Mouse (Mus musculus): Measurements from ENCODE around the gene Prmt3. TPM values are rescaled to one million over a fixed set of nuclear protein-coding genes. Genes with fewer than 3 reads are reported as not detected.

The Prmt3 gene
- total and polyA plus RNA-seq, 3 experiments, result 27.3 to 47.9 (median 40.1) TPM

GRCm38 (mm10) chr7:49797171-49797570 lies 19.0 kb downstream of the Prmt3 start:
- DNase-seq, result no peak

- no peak for DNase-seq
These were observed 25.4 kb downstream of the Prmt3 start for GRCm38 (mm10) chr7:49803511-49803910.

- no peak for DNase-seq
These were observed 26.6 kb downstream of the Prmt3 start for GRCm38 (mm10) chr7:49804638-49805165.

GRCm38 (mm10) chr7:49805618-49806017 lies 27.5 kb downstream of the Prmt3 start:
- DNase-seq, result no peak

- DNase-seq, result no peak
These were observed 29.0 kb downstream of the Prmt3 start for GRCm38 (mm10) chr7:49807093-49807682.

- DNase-seq, result no peak
These were observed 29.9 kb downstream of the Prmt3 start for GRCm38 (mm10) chr7:49807846-49808622.

GRCm38 (mm10) chr7:49809100-49809499 lies 31.0 kb downstream of the Prmt3 start:
- DNase-seq, result no peak

- DNase-seq, result no peak
These were observed 31.4 kb downstream of the Prmt3 start for GRCm38 (mm10) chr7:49809562-49809961.

GRCm38 (mm10) chr7:49811346-49811745 lies 33.2 kb downstream of the Prmt3 start:
- DNase-seq, result no peak

GRCm38 (mm10) chr7:49819393-49819792 lies 41.2 kb downstream of the Prmt3 start:
- DNase-seq, result no peak

- no peak for DNase-seq
These were observed 43.2 kb downstream of the Prmt3 start for GRCm38 (mm10) chr7:49821370-49821769.

- no peak for DNase-seq
These were observed 43.9 kb downstream of the Prmt3 start for GRCm38 (mm10) chr7:49822028-49822427.

GRCm38 (mm10) chr7:49823595-49823994 lies 45.4 kb downstream of the Prmt3 start:
- no peak for DNase-seq

- no peak for DNase-seq
These were observed 45.9 kb downstream of the Prmt3 start for GRCm38 (mm10) chr7:49824043-49824442.

- DNase-seq, result no peak
These were observed 46.4 kb downstream of the Prmt3 start for GRCm38 (mm10) chr7:49824581-49824980.

- no peak for DNase-seq
These were observed 47.3 kb downstream of the Prmt3 start for GRCm38 (mm10) chr7:49825492-49825891.

GRCm38 (mm10) chr7:49827920-49828319 lies 49.8 kb downstream of the Prmt3 start:
- DNase-seq, result no peak

- no peak for DNase-seq
These were observed 64.5 kb downstream of the Prmt3 start for GRCm38 (mm10) chr7:49842366-49843282.

GRCm38 (mm10) chr7:49843304-49843933 lies 65.3 kb downstream of the Prmt3 start:
- peak; percentile 10 for DNase-seq

GRCm38 (mm10) chr7:49847939-49848338 lies 69.8 kb downstream of the Prmt3 start:
- DNase-seq, result no peak

- DNase-seq, result no peak
These were observed 75.4 kb downstream of the Prmt3 start for GRCm38 (mm10) chr7:49853342-49854181.
